Mouse (Mus musculus): ENCODE measurements around the gene Ptprk.

Gene Ptprk

DNA sequence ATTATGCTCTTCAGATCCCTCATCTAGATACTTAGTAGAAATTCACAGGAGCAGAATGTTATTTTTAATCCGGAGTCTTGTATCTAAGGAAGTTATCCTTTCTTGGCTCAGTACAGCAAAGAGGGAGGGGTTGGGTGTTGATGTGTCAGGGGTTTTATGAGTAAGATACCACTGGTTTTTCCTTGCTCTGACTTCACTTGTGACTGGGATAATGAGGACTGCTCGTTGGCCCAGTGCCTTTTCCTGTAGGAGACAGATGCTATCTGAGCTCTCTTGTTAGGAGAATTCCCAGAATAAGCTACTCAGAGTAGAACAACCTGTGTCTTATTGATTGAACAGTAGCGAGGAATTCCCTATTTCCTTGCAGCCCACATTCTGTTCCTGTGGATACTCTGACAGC, 39.3 kb downstream of the Ptprk start:
- DNase-seq = peak; percentile 49 to 62

- DNase-seq = no peak
These were observed 42.4 kb downstream of the Ptprk start for GRCm38 (mm10) chr10:28116982-28117381.

DNA sequence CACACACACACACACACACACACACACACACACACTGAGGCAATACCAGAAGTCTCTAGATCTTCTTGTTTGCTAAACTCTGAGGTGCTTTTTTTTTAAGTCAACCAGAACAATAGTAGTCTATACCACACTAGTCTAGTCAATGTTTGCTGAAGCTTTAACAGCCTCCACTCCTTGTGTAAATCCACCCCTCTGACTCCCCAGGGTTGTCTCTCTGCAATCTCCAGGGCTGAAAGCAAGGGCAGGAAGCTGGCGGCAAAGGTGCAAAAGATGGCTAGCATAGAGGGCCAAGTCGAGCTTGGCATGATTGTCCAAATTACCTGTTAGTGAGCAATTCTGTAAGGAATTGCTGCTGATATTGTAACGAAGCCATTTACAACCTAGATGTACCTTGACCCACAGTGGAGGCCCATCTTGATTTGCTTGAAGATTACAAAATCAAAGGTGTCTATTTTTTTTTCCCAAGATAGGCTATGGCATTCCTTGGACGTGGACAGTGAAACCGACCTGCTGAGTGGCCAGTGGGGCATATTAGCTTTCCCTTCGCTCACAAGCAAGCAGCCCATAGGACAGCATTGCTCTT, 44.3 kb downstream of the Ptprk start:
- DNase-seq = no peak

DNA sequence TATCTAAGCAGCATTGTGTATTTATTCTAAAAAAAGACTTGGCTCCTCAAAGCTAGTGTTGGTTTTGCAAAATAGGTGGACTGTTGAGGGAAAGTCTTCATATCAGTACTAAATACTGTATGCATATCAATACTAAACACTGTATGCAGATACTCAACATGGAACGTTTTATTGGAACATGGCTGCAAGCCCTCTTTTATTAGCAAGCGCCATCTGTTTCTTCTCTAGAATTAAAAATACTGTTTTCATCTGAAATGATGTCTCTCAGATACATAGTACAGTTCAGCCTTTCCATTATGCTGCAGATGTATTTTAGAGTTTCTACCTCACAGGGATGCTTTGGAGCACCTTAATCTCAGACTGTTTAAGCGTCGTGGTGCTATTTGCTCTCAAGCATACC, 49.3 kb downstream of the Ptprk start:
- DNase-seq = no peak

GRCm38 (mm10) chr10:28128011-28128410, 53.4 kb downstream of the Ptprk start:
- DNase-seq = no peak

GRCm38 (mm10) chr10:28128450-28128849, 53.8 kb downstream of the Ptprk start:
- DNase-seq = no peak

GRCm38 (mm10) chr10:28130422-28130821, 55.8 kb downstream of the Ptprk start:
- no peak for DNase-seq

- DNase-seq = no peak
These were observed 59.1 kb downstream of the Ptprk start for GRCm38 (mm10) chr10:28133770-28134169.

DNA sequence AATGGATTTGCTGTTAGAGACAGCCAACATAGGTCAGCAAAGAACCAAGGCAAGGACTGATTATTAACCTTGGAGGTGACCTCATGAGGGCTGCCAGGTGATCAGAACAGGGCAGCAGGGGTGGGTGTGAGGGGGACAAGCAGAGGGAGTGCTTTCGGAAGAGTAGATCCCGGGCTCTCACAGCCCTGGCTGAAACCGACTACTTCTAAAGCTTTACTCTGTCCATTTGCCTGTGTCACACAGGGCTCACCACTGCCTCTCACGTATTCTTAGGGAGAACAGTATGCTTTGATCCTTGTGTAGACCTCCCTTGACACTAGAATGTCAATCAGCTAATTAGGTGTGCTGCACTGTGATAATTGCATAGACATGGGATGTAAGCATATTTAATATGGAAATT, 63.8 kb downstream of the Ptprk start:
- peak; percentile 15 to 30 for DNase-seq

DNA sequence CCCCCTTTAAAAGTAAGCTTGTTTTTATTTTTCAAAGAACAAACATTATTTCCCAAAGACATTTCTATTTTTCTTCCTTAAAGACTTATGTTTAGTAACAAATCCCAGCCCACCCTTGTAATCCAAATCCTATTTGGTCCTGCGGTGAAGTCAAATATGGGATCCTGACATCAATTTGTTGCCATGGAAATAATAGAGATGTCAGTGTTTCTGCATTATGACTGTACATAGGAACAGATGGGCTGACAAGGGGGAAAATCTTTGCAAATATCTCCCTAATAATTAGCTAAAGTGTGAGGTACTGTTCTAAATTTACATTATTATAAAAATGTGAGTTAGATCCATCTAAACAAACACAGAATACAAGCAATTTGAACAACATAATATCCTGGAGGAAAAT, 69.8 kb downstream of the Ptprk start:
- DNase-seq = no peak

DNA sequence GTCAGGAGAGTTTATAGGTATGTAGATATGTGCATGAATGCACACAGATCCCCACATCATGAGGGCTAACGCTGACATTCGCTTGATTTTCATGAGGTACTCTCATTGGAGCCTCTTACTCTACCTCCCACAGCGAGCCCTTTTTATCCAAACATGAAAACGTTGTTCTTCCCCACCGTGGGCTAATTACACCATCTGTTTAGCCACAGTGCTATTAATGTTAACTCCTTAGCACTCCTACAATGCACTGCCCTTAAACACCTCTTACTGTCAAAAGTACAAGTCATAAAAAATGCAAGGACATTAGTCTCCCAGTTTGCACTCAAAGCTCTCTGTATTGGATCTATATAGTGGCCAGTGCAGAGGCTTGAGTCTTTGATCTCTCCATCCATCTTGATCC, 70.7 kb downstream of the Ptprk start:
- DNase-seq = no peak

- peak in 1 of 2 experiments; percentile 25 for DNase-seq
These were observed 81.4 kb downstream of the Ptprk start for GRCm38 (mm10) chr10:28155688-28156685.

- no peak for DNase-seq
These were observed 85.1 kb downstream of the Ptprk start for GRCm38 (mm10) chr10:28159716-28160115.

DNA sequence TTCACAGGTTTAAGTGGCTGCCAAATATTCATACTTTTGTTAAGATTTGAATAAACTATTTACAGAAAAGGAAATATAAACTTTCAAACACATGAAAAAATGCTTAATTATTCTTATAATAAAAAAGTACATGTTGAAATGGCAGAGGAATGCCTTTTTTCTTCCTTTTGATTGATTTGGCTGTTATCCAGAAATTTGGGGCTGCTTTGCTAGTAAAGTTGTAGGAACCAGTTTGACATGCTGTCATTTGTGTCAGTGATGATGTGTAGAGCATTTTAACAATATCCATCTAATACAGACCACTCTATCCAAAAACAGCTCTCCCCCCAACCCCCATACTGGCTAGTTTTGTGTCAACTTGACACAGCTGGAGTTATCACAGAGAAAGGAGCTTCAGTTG, 86.7 kb downstream of the Ptprk start:
- no peak for DNase-seq

- peak; percentile 37 to 70 for DNase-seq
These were observed 89.6 kb downstream of the Ptprk start for GRCm38 (mm10) chr10:28164250-28164649.

DNA sequence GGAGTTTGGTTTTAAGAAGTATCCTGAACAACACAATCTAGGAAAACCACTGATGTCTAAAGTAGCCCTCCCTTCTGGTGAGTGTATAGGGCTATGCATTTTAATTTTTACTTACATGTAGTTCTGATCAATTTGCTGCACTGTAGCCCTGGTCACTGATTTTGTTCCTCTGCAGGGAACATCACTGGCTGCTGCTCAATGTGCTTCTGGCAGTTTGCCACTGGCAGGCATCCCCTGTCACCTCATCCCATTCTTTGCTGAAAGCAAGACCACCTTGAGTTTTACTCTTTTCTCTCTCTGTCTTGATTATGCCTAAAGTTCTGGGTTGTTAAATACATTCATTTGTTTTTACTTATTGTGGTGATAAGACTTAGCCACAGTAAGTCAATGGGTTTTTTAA, 90.1 kb downstream of the Ptprk start:
- DNase-seq = peak in 1 of 2 experiments; percentile 36

DNA sequence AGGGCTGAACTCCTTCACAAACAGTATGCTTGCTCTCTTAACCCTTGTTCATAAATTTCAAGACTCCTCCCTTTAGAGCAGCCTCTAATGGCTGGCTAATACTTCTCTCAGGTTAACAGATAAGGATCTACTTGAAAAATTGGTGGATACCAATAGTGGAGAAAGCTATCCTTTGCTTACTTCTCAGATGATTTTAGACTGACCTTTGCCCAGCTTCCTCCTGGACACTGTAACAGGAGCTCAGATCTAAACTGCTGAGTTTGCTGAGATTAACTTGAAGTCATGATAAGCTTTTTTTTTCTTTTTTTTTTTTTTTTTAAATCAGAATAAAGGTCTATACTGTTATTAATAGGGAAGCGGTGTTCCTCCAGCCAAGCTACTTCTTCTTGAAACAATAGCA, 92.0 kb downstream of the Ptprk start:
- peak in 1 of 2 experiments; percentile 40 for DNase-seq

DNA sequence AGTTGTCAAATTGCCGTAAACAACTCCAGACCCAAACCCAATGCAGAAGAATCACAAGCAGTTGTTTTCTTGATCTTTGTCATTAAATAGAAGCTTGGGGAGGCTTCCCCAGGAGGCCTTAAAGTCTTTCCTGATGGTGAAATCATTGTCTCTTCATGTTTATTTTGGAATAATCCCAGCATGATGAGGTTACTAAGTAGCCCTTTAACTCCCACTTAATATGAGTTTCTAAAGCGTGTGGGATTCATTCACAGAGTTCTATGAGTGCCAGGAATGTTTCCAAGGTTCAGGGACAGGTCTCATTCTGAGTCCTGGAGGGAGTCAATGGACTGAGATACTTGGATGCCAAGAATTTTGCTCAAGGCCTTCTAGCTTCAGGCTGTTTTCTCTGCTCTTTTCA, 92.5 kb downstream of the Ptprk start:
- peak in 1 of 2 experiments; percentile 41 for DNase-seq

DNA sequence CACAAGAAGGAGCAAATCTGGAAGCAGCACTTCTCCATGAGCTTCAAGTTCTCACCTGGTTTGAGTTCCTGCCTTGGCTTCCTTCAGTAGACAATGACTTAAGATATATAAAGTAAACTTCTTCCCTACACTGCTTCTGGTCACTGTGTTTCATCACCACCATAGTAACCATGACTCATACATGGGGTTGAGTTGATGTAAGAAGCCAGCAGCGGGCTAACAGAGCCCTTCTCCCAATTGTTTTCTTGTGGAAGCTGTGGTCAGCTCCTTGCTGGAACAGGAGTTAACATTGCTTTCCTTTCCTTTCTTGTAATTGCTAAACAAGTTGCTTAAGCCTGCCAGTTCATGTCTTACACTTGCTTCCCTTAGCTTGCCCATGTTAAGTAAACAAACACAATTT, 96.6 kb downstream of the Ptprk start:
- no peak for DNase-seq

DNA sequence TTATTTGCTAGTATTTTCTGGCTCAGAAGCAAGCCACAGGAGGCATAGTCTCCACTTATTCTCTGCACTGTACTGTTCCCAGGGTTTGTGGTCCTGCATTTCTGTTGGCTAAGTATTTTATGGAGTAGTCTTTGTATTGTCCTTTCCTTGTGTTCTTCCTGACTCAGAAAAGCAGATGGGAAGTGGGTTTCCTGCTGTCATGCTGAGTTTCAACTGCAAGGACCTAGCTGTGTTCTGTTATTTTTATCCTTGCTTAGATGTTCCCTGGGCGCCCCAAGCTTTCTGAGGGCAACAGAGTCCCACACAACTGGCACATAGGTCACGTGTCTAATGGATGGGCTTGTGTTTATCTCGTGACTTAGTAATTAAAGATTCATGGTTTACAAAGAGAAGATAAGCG, 104.3 kb downstream of the Ptprk start:
- DNase-seq = no peak

GRCm38 (mm10) chr10:28182081-28182480, 107.5 kb downstream of the Ptprk start:
- no peak for DNase-seq

GRCm38 (mm10) chr10:28184675-28185074, 110.1 kb downstream of the Ptprk start:
- DNase-seq = no peak

- DNase-seq = no peak
These were observed 110.7 kb downstream of the Ptprk start for GRCm38 (mm10) chr10:28185326-28185725.

All from kidney, postnatal 36 days (tissue).